Mouse (Mus musculus): Measurements from ENCODE around the gene BC048562. TPM values are rescaled to one million over a fixed set of nuclear protein-coding genes. Genes with fewer than 3 reads are reported as not detected.

The BC048562 gene
- 10.4 TPM for polyA plus RNA-seq (2014; fragmentation: Illumina TruSeq; extraction: RNeasy Lipid Tissue Mini Kit (QIAGEN cat#74804); ENCODE audit: low read depth, low replicate concordance)

GRCm38 (mm10) chr9:108436182-108436581 lies at the start of gene BC048562:
Gene BC048562 (plus strand): TSS chr9:108436482.

GRCm38 (mm10) chr9:108392676-108393075 lies 43.6 kb upstream of the BC048562 start, which contains the start of gene 1700102P08Rik:
Gene 1700102P08Rik (plus strand): TSS chr9:108392805.

GRCm38 (mm10) chr9:108428384-108428783 lies 7.9 kb upstream of the BC048562 start, which contains the start of gene Ccdc36:
Gene Ccdc36 (minus strand): TSS chr9:108428484.

GRCm38 (mm10) chr9:108460319-108461178 lies 24.3 kb downstream of the BC048562 start, which contains the start of gene Ccdc71:
Gene Ccdc71 (plus strand): TSS chr9:108460527.

GRCm38 (mm10) chr9:108461181-108461631 lies 24.9 kb downstream of the BC048562 start, which contains the start of gene Klhdc8b:
Gene Klhdc8b (minus strand): TSS chr9:108461581.

GRCm38 (mm10) chr9:108479721-108480351 lies 43.6 kb downstream of the BC048562 start, which contains the start of gene Lamb2:
Gene Lamb2 (plus strand): TSS chr9:108479736.

GRCm38 (mm10) chr9:108490559-108491285 lies 54.4 kb downstream of the BC048562 start, which contains the start of gene Usp19:
Gene Usp19 (plus strand): TSS chr9:108490602.

Other genes with a start within 250 kb of the BC048562 start
- 0.27 TPM for gene Bsn, start 246.1 kb upstream of the BC048562 start, polyA plus RNA-seq (2014; fragmentation: Illumina TruSeq; extraction: RNeasy Lipid Tissue Mini Kit (QIAGEN cat#74804); ENCODE audit: low read depth, low replicate concordance)
- 10.4 TPM for gene Dag1, start 172.5 kb upstream of the BC048562 start, polyA plus RNA-seq (2014; fragmentation: Illumina TruSeq; extraction: RNeasy Lipid Tissue Mini Kit (QIAGEN cat#74804); ENCODE audit: low read depth, low replicate concordance)
- gene Nicn1, start 146.1 kb upstream of the BC048562 start, polyA plus RNA-seq (2014; fragmentation: Illumina TruSeq; extraction: RNeasy Lipid Tissue Mini Kit (QIAGEN cat#74804); ENCODE audit: low read depth, low replicate concordance), result 24.1 TPM
- 1.4 TPM for gene Amt, start 139.6 kb upstream of the BC048562 start, polyA plus RNA-seq (2014; fragmentation: Illumina TruSeq; extraction: RNeasy Lipid Tissue Mini Kit (QIAGEN cat#74804); ENCODE audit: low read depth, low replicate concordance)
- 114 TPM for gene Rhoa, start 130.4 kb upstream of the BC048562 start, polyA plus RNA-seq (2014; fragmentation: Illumina TruSeq; extraction: RNeasy Lipid Tissue Mini Kit (QIAGEN cat#74804); ENCODE audit: low read depth, low replicate concordance)
- 17.0 TPM for gene Tcta, start 130.3 kb upstream of the BC048562 start, polyA plus RNA-seq (2014; fragmentation: Illumina TruSeq; extraction: RNeasy Lipid Tissue Mini Kit (QIAGEN cat#74804); ENCODE audit: low read depth, low replicate concordance)
- 1.8 TPM for gene Gpx1, start 97.6 kb upstream of the BC048562 start, polyA plus RNA-seq (2014; fragmentation: Illumina TruSeq; extraction: RNeasy Lipid Tissue Mini Kit (QIAGEN cat#74804); ENCODE audit: low read depth, low replicate concordance)
- 93.9 TPM for gene Usp4, start 88.6 kb upstream of the BC048562 start, polyA plus RNA-seq (2014; fragmentation: Illumina TruSeq; extraction: RNeasy Lipid Tissue Mini Kit (QIAGEN cat#74804); ENCODE audit: low read depth, low replicate concordance)
- gene 1700102P08Rik, start 43.7 kb upstream of the BC048562 start, polyA plus RNA-seq (2014; fragmentation: Illumina TruSeq; extraction: RNeasy Lipid Tissue Mini Kit (QIAGEN cat#74804); ENCODE audit: low read depth, low replicate concordance), result 278 TPM
- gene Ccdc36, start 8.0 kb upstream of the BC048562 start, polyA plus RNA-seq (2014; fragmentation: Illumina TruSeq; extraction: RNeasy Lipid Tissue Mini Kit (QIAGEN cat#74804); ENCODE audit: low read depth, low replicate concordance), result 8.6 TPM
- 3.0 TPM for gene Ccdc71, start 24.0 kb downstream of the BC048562 start, polyA plus RNA-seq (2014; fragmentation: Illumina TruSeq; extraction: RNeasy Lipid Tissue Mini Kit (QIAGEN cat#74804); ENCODE audit: low read depth, low replicate concordance)
- gene Klhdc8b, start 25.1 kb downstream of the BC048562 start, polyA plus RNA-seq (2014; fragmentation: Illumina TruSeq; extraction: RNeasy Lipid Tissue Mini Kit (QIAGEN cat#74804); ENCODE audit: low read depth, low replicate concordance), result 1.3 TPM
- 2.0 TPM for gene Lamb2, start 43.3 kb downstream of the BC048562 start, polyA plus RNA-seq (2014; fragmentation: Illumina TruSeq; extraction: RNeasy Lipid Tissue Mini Kit (QIAGEN cat#74804); ENCODE audit: low read depth, low replicate concordance)
- 14.4 TPM for gene Usp19, start 54.1 kb downstream of the BC048562 start, polyA plus RNA-seq (2014; fragmentation: Illumina TruSeq; extraction: RNeasy Lipid Tissue Mini Kit (QIAGEN cat#74804); ENCODE audit: low read depth, low replicate concordance)
- 74.8 TPM for gene Qars, start 71.2 kb downstream of the BC048562 start, polyA plus RNA-seq (2014; fragmentation: Illumina TruSeq; extraction: RNeasy Lipid Tissue Mini Kit (QIAGEN cat#74804); ENCODE audit: low read depth, low replicate concordance)
- 151 TPM for gene Qrich1, start 80.3 kb downstream of the BC048562 start, polyA plus RNA-seq (2014; fragmentation: Illumina TruSeq; extraction: RNeasy Lipid Tissue Mini Kit (QIAGEN cat#74804); ENCODE audit: low read depth, low replicate concordance)
- 69.5 TPM for gene Impdh2, start 123.8 kb downstream of the BC048562 start, polyA plus RNA-seq (2014; fragmentation: Illumina TruSeq; extraction: RNeasy Lipid Tissue Mini Kit (QIAGEN cat#74804); ENCODE audit: low read depth, low replicate concordance)
- 28.8 TPM for gene Ndufaf3, start 131.0 kb downstream of the BC048562 start, polyA plus RNA-seq (2014; fragmentation: Illumina TruSeq; extraction: RNeasy Lipid Tissue Mini Kit (QIAGEN cat#74804); ENCODE audit: low read depth, low replicate concordance)
- gene Dalrd3, start 133.4 kb downstream of the BC048562 start, polyA plus RNA-seq (2014; fragmentation: Illumina TruSeq; extraction: RNeasy Lipid Tissue Mini Kit (QIAGEN cat#74804); ENCODE audit: low read depth, low replicate concordance), result 5.2 TPM
- gene Wdr6, start 142.3 kb downstream of the BC048562 start, polyA plus RNA-seq (2014; fragmentation: Illumina TruSeq; extraction: RNeasy Lipid Tissue Mini Kit (QIAGEN cat#74804); ENCODE audit: low read depth, low replicate concordance), result 0.83 TPM
- gene P4htm, start 161.2 kb downstream of the BC048562 start, polyA plus RNA-seq (2014; fragmentation: Illumina TruSeq; extraction: RNeasy Lipid Tissue Mini Kit (QIAGEN cat#74804); ENCODE audit: low read depth, low replicate concordance), result 0.14 TPM
- 266 TPM for gene Arih2, start 212.9 kb downstream of the BC048562 start, polyA plus RNA-seq (2014; fragmentation: Illumina TruSeq; extraction: RNeasy Lipid Tissue Mini Kit (QIAGEN cat#74804); ENCODE audit: low read depth, low replicate concordance)
- 32.2 TPM for gene Slc25a20, start 225.6 kb downstream of the BC048562 start, polyA plus RNA-seq (2014; fragmentation: Illumina TruSeq; extraction: RNeasy Lipid Tissue Mini Kit (QIAGEN cat#74804); ENCODE audit: low read depth, low replicate concordance)